Mouse (Mus musculus): ENCODE measurements around the gene Gm45902.
A peak's percentile ranks its signal among the peaks of the same experiment; 100 is the strongest.

Gm45902 gene

DNA sequence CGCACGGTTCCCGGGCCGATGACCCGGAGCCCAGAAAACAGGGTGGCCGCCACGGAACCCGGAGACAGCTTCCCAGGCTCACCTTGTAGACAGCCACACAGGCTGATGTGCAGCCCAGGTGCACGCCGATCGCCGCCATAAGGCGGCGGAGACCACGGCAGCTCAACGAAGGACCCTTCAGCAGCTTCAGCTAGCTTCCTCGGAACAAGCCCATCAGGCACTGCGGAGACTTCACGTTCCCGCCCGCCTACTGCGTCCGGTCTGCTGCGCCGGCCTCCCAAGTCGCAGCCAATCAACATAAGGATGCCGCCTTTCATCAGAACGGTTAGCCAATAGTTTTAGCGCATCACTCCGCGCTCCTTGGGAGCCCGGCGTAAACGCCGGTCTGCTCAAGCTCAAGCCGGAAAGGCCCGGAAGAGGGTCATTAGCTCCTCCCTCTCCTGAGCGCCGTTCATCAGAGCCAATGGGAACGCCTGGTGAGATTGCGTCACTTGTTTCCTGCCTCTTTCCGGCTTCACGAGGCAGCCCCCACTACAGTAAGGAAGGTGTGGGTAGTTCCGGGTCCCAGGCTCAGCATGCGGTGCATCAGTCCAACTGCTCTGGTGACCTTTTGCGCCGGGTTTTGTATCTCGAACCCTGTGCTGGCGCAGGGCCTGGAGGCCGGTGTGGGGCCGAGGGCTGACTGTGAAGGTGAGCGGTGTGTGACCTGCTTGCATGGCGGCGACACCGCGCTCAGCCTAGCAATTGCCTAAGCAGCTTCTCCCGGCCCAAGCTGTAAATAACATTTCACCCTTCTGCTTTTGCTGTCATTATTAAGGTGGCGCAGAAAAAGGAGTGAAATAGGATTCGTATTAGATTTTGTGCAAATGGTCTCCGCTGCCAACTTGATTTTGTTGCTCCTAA lies at the start of gene Gm45902, which contains the start of the genes Hspa14 and Cdnf:
Gm45902 (minus strand) TSS at position 239 of the 903 bp plus-strand sequence.
Hspa14 (minus strand) TSS at position 263 of the 903 bp plus-strand sequence.
Cdnf (plus strand) TSS at position 479 of the 903 bp plus-strand sequence.
- DNase-seq = peak; percentile 97

DNA sequence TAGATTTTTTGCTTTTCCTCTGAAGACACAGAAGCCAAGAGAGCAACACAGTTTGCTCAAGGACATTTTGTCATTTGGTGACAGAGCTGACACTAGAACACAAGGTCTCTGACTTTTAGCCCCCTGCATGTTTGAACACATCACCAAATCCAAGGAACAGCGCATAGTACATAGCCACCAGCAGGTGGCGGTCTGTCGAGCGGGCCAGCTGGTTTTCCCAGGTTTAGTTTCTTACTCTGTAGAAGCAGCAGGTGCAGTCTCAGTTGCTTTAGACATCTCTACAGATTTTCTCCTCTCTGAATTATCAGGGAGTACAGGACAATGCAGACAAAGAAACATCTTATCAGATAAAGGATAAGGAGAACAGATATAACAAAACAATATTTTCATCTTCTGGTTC lies 34.0 kb upstream of the Gm45902 start:
- peak; percentile 64 for DNase-seq

DNA sequence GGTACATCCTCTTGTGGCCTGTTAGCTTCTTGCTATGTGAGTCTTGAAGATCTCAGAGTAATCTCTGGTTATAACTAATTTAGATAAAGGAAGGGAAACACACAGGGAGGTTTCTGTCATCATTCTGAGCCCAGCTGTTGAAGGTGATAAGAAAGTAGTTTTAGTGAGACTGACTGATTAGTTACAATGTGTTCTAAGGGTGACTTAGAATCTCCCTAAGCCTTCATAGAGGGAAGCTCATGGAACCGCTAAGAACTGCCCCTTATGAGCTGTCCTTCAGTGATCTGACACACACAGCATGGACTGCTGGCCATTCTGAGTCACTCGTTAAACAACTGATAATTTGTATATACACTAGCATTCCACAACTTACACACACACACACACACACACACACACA lies 33.5 kb upstream of the Gm45902 start:
- no peak for DNase-seq

DNA sequence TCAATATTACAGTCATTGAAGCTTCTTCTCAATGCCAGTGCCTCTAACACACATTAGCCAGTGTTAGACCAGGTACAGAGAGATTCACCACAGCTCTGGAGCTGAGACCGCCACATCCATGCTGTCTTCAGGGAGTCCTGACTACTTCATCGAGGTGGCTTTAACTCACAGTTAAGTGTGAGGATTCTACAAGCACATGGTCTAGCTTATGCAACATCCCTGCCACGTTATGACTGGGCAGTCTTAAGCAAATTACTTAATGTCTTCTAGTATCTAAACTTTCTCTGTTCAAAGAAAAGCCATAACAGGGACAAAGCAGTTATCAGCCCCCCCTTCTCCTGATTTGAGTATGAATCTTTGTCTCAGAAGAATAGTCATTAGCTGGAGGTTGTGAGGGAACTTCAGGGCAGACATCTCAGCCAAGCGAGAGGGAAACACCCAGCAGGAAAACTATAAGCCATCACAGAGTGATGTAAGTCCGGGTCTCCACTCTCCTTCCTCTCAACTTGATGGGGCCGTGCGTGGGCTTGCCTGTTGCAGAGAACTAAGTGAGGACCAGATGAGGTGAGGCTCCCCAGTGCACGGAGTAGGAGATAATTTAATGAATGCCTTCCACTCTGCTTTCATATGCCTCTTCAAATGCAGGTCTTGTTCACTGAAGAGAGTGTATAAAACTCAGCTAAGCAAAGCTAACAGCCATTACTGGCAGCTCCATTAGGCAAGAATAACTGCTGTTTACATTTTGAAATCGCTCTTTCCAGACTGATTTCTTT lies 28.9 kb upstream of the Gm45902 start:
- no peak for DNase-seq

DNA sequence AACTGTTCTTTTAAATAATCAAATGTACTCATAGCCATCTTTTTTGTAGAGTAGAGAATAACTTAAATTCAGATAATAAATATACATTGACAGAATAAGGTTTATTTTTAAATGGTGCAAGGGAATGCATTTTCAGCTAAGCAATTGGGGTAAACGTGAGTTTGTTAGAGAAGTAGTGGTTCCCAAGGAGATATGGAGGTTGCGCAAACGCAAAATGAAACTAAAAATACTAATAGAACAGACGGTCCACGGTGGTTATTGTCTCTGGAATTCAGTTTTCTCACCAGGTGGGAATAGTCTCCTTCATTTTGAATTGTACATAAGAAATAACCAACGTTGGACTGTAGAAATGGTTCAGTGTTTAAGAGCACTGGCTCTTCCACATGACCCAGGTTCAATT lies 13.7 kb upstream of the Gm45902 start:
- DNase-seq = no peak

DNA sequence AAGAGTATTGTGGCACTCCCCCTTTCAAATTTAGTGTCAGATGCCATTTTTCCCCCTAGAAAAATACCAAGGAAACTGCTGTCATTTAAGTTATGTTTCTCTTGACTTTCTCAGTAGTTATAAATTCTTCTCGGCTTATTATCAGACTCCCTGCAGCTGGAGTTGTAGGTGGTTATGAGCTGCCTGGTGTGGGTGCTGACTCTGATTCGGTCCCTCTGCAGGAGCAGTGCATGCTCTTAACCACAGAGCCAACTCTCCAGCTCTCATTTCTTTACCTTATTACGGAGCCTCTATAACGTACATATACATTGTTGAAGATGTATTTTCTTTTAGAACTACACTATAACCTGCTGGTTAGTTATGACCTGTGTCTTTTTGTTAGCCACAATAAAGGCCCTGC lies 10.0 kb upstream of the Gm45902 start:
- DNase-seq = no peak

DNA sequence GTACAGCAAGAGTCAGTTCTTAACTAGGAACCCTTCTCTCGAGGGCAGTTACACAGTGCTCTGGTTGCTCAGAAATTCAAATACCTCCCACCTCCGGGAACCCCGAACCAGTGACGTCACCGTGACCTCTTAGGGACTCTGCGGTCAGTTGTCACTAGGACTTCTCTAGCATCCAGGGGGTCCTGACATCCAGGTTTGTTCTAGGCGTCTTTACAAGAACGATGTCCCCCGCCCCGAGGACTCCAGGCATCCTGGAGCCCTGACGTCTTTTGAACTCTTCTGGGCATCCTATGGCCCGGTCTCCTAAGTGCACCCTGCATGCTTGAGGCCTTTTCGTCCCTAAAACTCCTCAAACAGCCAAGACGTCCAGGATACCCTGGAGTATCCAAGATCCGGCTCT lies 514 bp downstream of the Gm45902 start:
- DNase-seq = no peak

DNA sequence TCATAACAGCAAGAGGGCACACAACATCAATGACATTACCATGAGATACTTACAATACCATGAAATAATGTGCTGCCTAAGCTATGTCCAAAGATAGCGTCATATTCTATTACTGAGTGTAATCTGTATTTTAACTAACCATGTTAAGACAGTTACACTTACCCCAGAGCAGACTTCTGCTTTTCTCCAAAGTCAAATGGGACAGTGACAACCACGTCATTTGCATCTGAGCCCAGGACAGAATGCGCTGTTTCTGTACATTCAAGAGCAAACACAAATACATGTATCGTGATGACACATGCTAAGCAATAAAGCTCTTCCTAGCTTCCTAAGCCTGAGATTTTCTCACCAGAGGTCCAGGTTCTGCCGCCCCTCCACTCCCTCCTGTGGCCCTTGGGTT lies 11.7 kb downstream of the Gm45902 start:
- no peak for DNase-seq

DNA sequence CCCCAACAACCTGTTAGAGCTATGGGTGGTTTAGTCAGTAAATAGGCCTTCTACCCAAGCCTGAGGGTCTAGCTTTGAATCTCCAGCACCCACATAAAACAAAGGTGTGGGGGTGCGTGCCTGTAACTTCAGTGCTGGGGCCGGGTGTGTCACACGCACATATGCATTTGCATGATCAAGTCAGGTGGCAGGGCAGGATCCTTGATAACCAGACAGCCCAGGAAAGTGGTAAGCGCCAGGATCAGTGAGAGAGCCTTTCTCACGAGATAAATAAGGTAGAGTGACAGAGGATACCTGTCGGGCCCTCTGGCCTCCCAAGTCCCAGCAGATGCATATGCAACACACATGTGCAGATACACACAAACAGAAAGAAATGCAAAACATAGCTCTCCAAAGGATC lies 13.0 kb downstream of the Gm45902 start:
- no peak for DNase-seq

DNA sequence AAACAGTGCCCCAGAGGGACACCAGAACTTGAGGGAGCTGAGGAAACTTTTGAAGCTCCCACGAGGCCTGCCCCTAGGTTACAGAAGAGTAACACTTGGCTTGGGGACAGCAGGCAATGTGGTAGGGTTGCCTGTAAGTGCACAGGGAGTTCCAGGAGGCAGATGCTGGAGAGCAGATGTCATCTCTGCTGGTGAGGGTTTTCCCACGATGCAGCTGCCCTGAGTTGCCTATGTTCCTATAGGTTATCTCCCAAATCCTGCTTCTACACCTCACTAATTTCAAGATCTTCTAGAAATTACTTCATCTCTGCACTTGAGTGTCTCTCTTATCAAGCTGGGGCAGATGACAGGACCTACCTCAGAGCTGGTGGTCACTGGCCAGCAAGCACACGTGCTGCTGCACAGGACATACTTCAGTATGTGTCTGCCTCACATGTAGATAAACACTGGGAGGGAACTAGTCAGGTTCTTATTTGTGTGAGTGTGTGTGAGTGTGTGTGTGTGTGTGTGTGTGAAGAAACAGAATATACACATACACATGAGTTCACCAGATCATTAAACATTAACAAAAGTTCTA lies 18.7 kb downstream of the Gm45902 start:
- no peak for DNase-seq

DNA sequence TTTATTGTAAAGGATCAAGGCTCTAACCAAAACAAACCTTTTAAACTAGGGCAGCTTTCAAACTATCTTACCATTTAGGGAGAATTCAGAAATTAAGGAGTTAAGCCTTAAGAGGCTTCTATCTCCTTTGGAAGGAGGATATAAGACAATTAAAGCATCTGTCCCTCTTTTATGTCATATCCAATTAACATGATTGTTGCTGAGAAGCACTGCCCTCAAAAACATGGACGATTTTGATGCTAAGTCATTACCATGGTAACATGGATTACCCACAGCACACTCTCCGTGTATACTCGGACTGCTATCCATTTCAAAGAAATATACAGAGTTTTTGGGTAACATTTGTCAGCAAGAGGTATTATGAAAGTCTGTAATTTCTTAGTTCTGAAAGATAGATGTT lies 22.8 kb downstream of the Gm45902 start:
- no peak for DNase-seq

DNA sequence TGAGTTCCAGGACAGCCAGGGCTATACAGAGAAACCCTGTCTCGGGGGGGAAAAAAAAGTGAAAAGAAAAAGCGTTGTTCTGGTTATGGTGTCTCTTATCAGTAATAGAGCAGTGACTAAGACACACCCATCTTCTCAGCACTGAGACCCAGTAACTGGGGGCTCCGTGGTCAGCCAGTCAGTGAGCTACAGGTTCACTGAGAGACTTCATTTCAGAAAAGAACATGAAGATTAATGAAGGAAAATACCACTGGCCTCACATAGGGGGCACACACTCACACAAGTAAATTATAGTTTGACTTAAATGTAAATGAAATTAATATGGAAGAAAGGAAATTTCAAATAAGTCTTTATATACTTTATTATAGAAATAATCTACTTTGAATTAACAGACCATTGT lies 32.4 kb downstream of the Gm45902 start:
- no peak for DNase-seq

DNA sequence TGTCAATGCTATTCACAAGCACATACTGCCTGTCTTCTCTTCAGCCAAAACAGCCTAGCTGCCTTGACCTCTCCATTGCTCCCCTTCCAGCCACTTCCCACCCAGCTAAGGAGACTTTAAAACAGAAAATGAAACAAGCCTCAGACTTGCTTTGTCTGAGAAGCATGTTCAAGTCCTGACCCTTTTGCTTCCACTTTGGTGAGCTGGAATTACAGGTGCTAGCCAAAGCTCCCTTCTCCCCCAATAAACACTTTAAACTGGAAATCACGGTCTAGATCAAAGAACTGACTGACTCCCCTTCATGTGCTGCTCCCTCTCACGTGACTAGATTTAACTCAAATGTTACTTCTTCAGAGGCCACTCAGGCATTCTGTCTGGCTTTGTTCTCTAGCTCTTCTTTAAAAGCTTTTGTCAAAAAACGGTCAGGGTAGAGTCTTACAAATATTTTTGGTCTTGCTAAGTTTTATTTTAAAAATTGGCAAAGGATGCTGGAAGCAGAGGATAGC lies 36.8 kb downstream of the Gm45902 start:
- no peak for DNase-seq

DNA sequence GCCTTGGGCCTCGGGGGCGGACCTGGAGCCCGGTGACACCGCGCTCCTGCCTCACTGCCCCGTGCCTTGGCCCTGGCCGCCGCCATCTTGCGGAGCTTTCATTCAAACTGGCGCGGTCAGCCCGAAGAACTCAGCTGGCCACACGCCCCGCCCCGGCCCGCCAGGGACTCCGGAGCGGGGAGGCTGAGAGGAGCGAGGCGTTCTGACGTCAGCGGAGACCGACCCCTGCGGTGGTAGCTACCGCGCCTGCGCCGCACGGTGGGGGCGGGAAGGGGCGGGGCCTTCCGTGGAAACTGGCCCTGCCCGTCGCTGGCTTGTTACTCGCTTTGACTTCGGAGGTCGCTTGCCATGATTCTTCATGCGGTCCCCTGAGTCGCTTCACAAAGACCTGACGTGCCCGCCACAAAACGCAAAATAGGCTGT lies 37.7 kb downstream of the Gm45902 start, which contains the start of gene Suv39h2:
Suv39h2 (minus strand) TSS at position 171 of the 423 bp plus-strand sequence.
- DNase-seq = peak; percentile 96

DNA sequence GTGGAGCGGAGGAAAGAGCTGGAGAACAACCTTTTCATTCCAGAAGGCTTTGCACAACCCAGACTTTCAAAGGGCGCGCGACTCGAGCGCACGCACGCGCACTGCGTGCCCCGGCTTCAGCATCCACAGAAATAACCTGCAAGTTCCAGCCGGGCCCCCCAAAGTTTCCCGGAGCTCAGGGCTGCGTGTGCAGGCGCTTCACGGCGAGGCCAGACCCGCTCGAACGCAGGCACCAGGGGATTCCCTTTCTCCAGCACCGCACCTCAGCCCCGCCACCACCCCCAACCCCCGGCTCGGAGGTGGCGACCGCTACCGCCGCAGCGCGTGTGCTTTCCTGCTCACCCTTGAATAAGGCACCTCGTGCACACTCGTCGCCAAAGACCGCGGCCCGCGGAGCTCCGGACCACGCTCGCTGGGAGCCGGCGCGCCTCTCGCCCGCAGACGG lies 38.2 kb downstream of the Gm45902 start:
- peak; percentile 52 for DNase-seq

DNA sequence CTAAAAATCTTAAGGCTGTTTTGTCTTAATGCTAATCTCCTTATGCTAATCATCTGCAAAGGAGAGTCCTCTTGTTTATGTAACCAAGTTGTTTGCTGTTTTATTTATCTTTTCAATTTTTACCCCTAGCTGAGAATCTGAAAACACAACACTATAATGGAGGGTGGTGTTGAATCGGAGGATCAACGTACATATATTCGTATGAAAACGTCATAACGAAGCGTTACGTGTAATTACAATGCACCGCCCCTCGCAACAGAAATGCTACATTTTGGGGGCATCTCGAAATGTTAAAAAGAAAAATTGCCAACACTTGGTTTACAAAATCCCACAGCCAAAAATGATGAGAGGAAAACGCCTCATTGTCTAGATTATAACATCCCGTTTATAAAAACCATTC lies 38.7 kb downstream of the Gm45902 start:
- no peak for DNase-seq

DNA sequence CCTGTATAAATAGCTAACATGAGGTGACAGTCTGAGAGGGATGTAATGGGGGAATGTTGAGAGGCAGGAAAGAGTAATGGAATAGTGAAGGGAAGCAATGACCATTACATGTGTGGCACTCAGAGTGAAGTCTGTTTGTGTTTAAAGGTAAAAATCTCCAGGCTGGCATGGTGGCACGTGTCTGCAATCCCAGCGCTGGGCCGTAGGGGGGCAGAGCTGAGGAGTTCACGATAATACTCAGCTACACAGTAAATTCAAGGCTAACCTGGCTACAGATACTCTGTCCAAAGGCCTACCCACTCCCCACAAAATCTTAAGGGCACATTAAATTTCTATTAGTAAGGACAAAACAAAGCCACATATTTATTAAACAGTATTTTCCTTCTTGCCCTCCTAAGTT lies 56.0 kb downstream of the Gm45902 start:
- no peak for DNase-seq

Data from kidney, adult 18-20 months (tissue).